Mouse (Mus musculus) cerebellum, adult 8-10 months (tissue): ENCODE results near the gene Reps2.

Source experiments
- DNase-seq: peaks from one replicate; pipeline ENCODE4 v3.0.0; 2022

The Reps2 gene

GRCm38 (mm10) chrX:162487734-162488133, 155.7 kb downstream of the Reps2 start:
- DNase-seq: no peak

- no peak for DNase-seq
Observed at GRCm38 (mm10) chrX:162470213-162470612, 173.2 kb downstream of the Reps2 start.

- peak; percentile 8 for DNase-seq
Observed at GRCm38 (mm10) chrX:162462156-162462555, 181.3 kb downstream of the Reps2 start.

- DNase-seq: no peak
Observed at GRCm38 (mm10) chrX:162456445-162456844, 187.0 kb downstream of the Reps2 start.

GRCm38 (mm10) chrX:162455364-162455763, 188.1 kb downstream of the Reps2 start:
- no peak for DNase-seq

GRCm38 (mm10) chrX:162453821-162454402, 189.5 kb downstream of the Reps2 start:
- DNase-seq: no peak

- DNase-seq: no peak
Observed at GRCm38 (mm10) chrX:162452642-162453041, 190.8 kb downstream of the Reps2 start.

- no peak for DNase-seq
Observed at GRCm38 (mm10) chrX:162447974-162448373, 195.5 kb downstream of the Reps2 start.

GRCm38 (mm10) chrX:162446678-162447318, 196.7 kb downstream of the Reps2 start:
- no peak for DNase-seq

- no peak for DNase-seq
Observed at GRCm38 (mm10) chrX:162443387-162443786, 200.1 kb downstream of the Reps2 start.

- no peak for DNase-seq
Observed at GRCm38 (mm10) chrX:162442970-162443369, 200.5 kb downstream of the Reps2 start.

GRCm38 (mm10) chrX:162432776-162433543, 210.5 kb downstream of the Reps2 start:
- DNase-seq: no peak

GRCm38 (mm10) chrX:162427698-162428097, 215.8 kb downstream of the Reps2 start:
- peak; percentile 4 for DNase-seq

- DNase-seq: no peak
Observed at GRCm38 (mm10) chrX:162419431-162419830, 224.0 kb downstream of the Reps2 start.

- DNase-seq: no peak
Observed at GRCm38 (mm10) chrX:162413124-162413523, 230.3 kb downstream of the Reps2 start.

GRCm38 (mm10) chrX:162407291-162407690, 236.2 kb downstream of the Reps2 start:
- DNase-seq: no peak

- no peak for DNase-seq
Observed at GRCm38 (mm10) chrX:162402487-162402886, 241.0 kb downstream of the Reps2 start.

- DNase-seq: no peak
Observed at GRCm38 (mm10) chrX:162380730-162381129, 262.7 kb downstream of the Reps2 start.

- no peak for DNase-seq
Observed at GRCm38 (mm10) chrX:162363206-162363605, 280.2 kb downstream of the Reps2 start.
